Mouse (Mus musculus) heart, embryonic 16.5 days (tissue): ENCODE measurements around the gene Asap2. TPM values are rescaled to one million over a fixed set of nuclear protein-coding genes. Genes with fewer than 3 reads are reported as not detected.

Experiments used
- ATAC-seq: fragments of 200-750 bp; cut with Nextera tagmentation; replicated peaks from 2 replicates; pipeline ENCODE4 v1.8.0; 2017; ENCODE audit warnings: moderate number of reproducible peaks; ENCODE audit not compliant: insufficient read depth, low FRiP score; ENCODE audit errors: extremely low read depth
- H3K27ac ChIP-seq: fragments of 300-500 bp; sonication (generic); 2 replicates; pipeline ENCODE4 v1.5.1; 2014; ENCODE audit warnings: mild to moderate bottlenecking, low read length, control low read depth, moderate library complexity
- H3K27me3 ChIP-seq: fragments of 300-500 bp; sonication (generic); 2 replicates; pipeline ENCODE4 v1.6.1; 2014; ENCODE audit warnings: low read length, mixed read lengths; ENCODE audit not compliant: control insufficient read depth, insufficient read depth
- H3K36me3 ChIP-seq: fragments of 300-500 bp; sonication (generic); 2 replicates; pipeline ENCODE4 v1.6.1; 2014; ENCODE audit not compliant: control insufficient read depth, insufficient read depth
- H3K4me1 ChIP-seq: fragments of 300-500 bp; sonication (generic); 2 replicates; pipeline ENCODE4 v1.6.1; 2014; ENCODE audit warnings: low read length, mixed read lengths; ENCODE audit not compliant: control insufficient read depth, insufficient read depth
- H3K4me2 ChIP-seq: fragments of 300-500 bp; sonication (generic); 2 replicates; pipeline ENCODE4 v1.6.1; 2014; ENCODE audit warnings: low read depth, mild to moderate bottlenecking, control low read depth, low read length
- H3K4me3 ChIP-seq: fragments of 300-500 bp; sonication (generic); 2 replicates; pipeline ENCODE4 v1.5.1; 2014; ENCODE audit warnings: mild to moderate bottlenecking, control low read depth, low read length
- H3K9ac ChIP-seq: fragments of 300-500 bp; sonication (generic); 2 replicates; pipeline ENCODE4 v1.6.1; 2014; ENCODE audit warnings: low read length, control low read depth
- H3K9me3 ChIP-seq: fragments of 300-500 bp; sonication (generic); replicated peaks from 2 replicates; pipeline ENCODE4 v1.6.1; 2016; ENCODE audit warnings: low read length; ENCODE audit not compliant: control insufficient read depth
- WGBS: fragments of 180-500 bp; shearing (Covaris S2); extraction: QIAGEN DNeasy Blood & Tissue Kit; methylation state at CpG from one replicate; pipeline ENCODE4 v1.1.7; 2014; 5-methylcytosine and 5-hydroxymethylcytosine counted together
- polyA plus RNA-seq: library from polyadenylated mRNA; unstranded; fragments of >200 nt; fragmentation: Nextera tagmentation; extraction: Ambion mirVana; gene quantifications from 2 replicates; pipeline ENCODE4 v1.2.1, GENCODE M21; 2015

Asap2 gene
- polyA plus RNA-seq, 1 experiment from 2014 or later, result 6.0 TPM

GRCm38 (mm10) chr12:21298856-21299255 lies 308.6 kb downstream of the Asap2 start:
- peaks cover 63% of the 10 kb centered on the region for H3K36me3 ChIP-seq
- H3K27ac ChIP-seq, result no peak overlapping the region
- H3K9ac ChIP-seq, result no peak overlapping the region
- no peaks in the 10 kb centered on the region; the same call in 1 of the 2 replicates for H3K4me1 ChIP-seq
- H3K4me3 ChIP-seq, result no peak overlapping the region
- no peaks in the 10 kb centered on the region for H3K9me3 ChIP-seq
- H3K4me2 ChIP-seq, result no peak overlapping the region
- no peaks in the 10 kb centered on the region for H3K27me3 ChIP-seq
- 89% methylated on average over 11 of the region's 11 CpGs for WGBS
- ATAC-seq, result no peak

- no peak for ATAC-seq
- H3K36me3 ChIP-seq, result peaks cover 55% of the 10 kb centered on the region
- no peak overlapping the region for H3K27ac ChIP-seq
Observed at GRCm38 (mm10) chr12:21301324-21301723, 311.1 kb downstream of the Asap2 start.

GRCm38 (mm10) chr12:21301932-21302331 lies 311.7 kb downstream of the Asap2 start:
- 85% methylated on average over 8 of the region's 8 CpGs for WGBS
- Histone ChIP-seq H3K9me3 (no peaks in the 10 kb centered on the region), H3K4me2 (no peak overlapping the region), H3K27me3 (no peaks in the 10 kb centered on the region), H3K4me3 (no peak overlapping the region), H3K27ac (no peak overlapping the region), H3K36me3 (peaks cover 54% of the 10 kb centered on the region), H3K9ac (no peak overlapping the region), H3K4me1 (no peaks in the 10 kb centered on the region; the same call in 1 of the 2 replicates)
- ATAC-seq, result no peak

More at GRCm38 (mm10) chr12:21301324-21301723, 311.1 kb downstream of the Asap2 start:
- Histone ChIP-seq H3K4me1 (no peaks in the 10 kb centered on the region; the same call in 1 of the 2 replicates), H3K4me2 (no peak overlapping the region), H3K9me3 (no peaks in the 10 kb centered on the region), H3K27me3 (no peaks in the 10 kb centered on the region), H3K9ac (no peak overlapping the region), H3K4me3 (no peak overlapping the region)
- WGBS, result 65% methylated on average over 7 of the region's 7 CpGs

- Histone ChIP-seq H3K9me3 (no peaks in the 10 kb centered on the region), H3K9ac (no peak overlapping the region), H3K4me3 (no peak overlapping the region), H3K27ac (0 out of 2 replicates have a peak overlapping the region, but pooled peaks have one; percentile 10), H3K27me3 (no peaks in the 10 kb centered on the region), H3K4me2 (no peak overlapping the region), H3K36me3 (peaks cover 56% of the 10 kb centered on the region), H3K4me1 (no peaks in the 10 kb centered on the region; the same call in 1 of the 2 replicates)
- no peak for ATAC-seq
- 72% methylated on average over 5 of the region's 5 CpGs for WGBS
Observed at GRCm38 (mm10) chr12:21302361-21302783, 312.1 kb downstream of the Asap2 start.

- H3K4me1 ChIP-seq, result no peaks in the 10 kb centered on the region; the same call in 1 of the 2 replicates
- H3K4me2 ChIP-seq, result no peak overlapping the region
- no peak overlapping the region for H3K4me3 ChIP-seq
- ATAC-seq, result no peak
- H3K9me3 ChIP-seq, result no peaks in the 10 kb centered on the region
- no peak overlapping the region for H3K9ac ChIP-seq
- no peak overlapping the region for H3K27ac ChIP-seq
- 94% methylated on average over 4 of the region's 4 CpGs for WGBS
- H3K36me3 ChIP-seq, result peaks cover 62% of the 10 kb centered on the region
- no peaks in the 10 kb centered on the region for H3K27me3 ChIP-seq
Observed at GRCm38 (mm10) chr12:21305741-21306140, 315.5 kb downstream of the Asap2 start.

- no peak for ATAC-seq
- peaks cover 61% of the 10 kb centered on the region for H3K36me3 ChIP-seq
- 88% methylated on average over 4 of the region's 4 CpGs for WGBS
- H3K4me2 ChIP-seq, result no peak overlapping the region
- H3K4me1 ChIP-seq, result no peaks in the 10 kb centered on the region; the same call in 1 of the 2 replicates
- H3K27ac ChIP-seq, result no peak overlapping the region
- no peak overlapping the region for H3K4me3 ChIP-seq
- no peaks in the 10 kb centered on the region for H3K27me3 ChIP-seq
- no peak overlapping the region for H3K9ac ChIP-seq
- H3K9me3 ChIP-seq, result no peaks in the 10 kb centered on the region
Observed at GRCm38 (mm10) chr12:21306721-21307120, 316.5 kb downstream of the Asap2 start.

- peaks cover 8% of the 10 kb centered on the region for H3K4me1 ChIP-seq
- H3K4me2 ChIP-seq, result no peak overlapping the region
- ATAC-seq, result no peak
- no peak overlapping the region for H3K27ac ChIP-seq
- no peaks in the 10 kb centered on the region for H3K27me3 ChIP-seq
- no peak overlapping the region for H3K9ac ChIP-seq
- WGBS, result 93% methylated on average over 5 of the region's 5 CpGs
- H3K4me3 ChIP-seq, result no peak overlapping the region
- no peaks in the 10 kb centered on the region for H3K9me3 ChIP-seq
- H3K36me3 ChIP-seq, result peaks cover 47% of the 10 kb centered on the region
Observed at GRCm38 (mm10) chr12:21312201-21312600, 321.9 kb downstream of the Asap2 start.

- peak; percentile 90 for ATAC-seq
- H3K4me2 ChIP-seq, result peak within 1 kb of the TSS; percentile 82
- H3K36me3 ChIP-seq, result peaks cover 23% of the 10 kb centered on the region
- no peaks in the 10 kb centered on the region for H3K9me3 ChIP-seq
- no peaks in the 10 kb centered on the region for H3K27me3 ChIP-seq
- peak within 1 kb of the TSS; percentile 82 for H3K4me3 ChIP-seq
- H3K9ac ChIP-seq, result peak within 1 kb of the TSS; percentile 84
- H3K27ac ChIP-seq, result peak within 1 kb of the TSS; percentile 73
- peaks cover 9% of the 10 kb centered on the region for H3K4me1 ChIP-seq
- 2% methylated on average over 59 of the region's 59 CpGs for WGBS
Observed at GRCm38 (mm10) chr12:21315923-21316868, 325.9 kb downstream of the Asap2 start, which contains the start of gene Iah1. Gene Iah1 (plus strand): TSS chr12:21316389.

- peaks cover 9% of the 10 kb centered on the region for H3K4me1 ChIP-seq
- peak overlapping the region; percentile 82 for H3K4me2 ChIP-seq
- H3K4me3 ChIP-seq, result peak overlapping the region; percentile 82
- H3K9me3 ChIP-seq, result no peaks in the 10 kb centered on the region
- H3K36me3 ChIP-seq, result peaks cover 22% of the 10 kb centered on the region
- 24% methylated on average over 7 of the region's 7 CpGs for WGBS
- no peaks in the 10 kb centered on the region for H3K27me3 ChIP-seq
- peak overlapping the region; percentile 25; the same call in 1 of the 2 replicates for H3K27ac ChIP-seq
- no peak for ATAC-seq
- peak overlapping the region; percentile 84 for H3K9ac ChIP-seq
Observed at GRCm38 (mm10) chr12:21316869-21317265, 326.6 kb downstream of the Asap2 start.
